Mouse (Mus musculus) G1E (cell line): Measurements from ENCODE around the gene Ttc21b. TPM values are rescaled to one million over a fixed set of nuclear protein-coding genes. Genes with fewer than 3 reads are reported as not detected.

Source experiments
- ATAC-seq: 2 replicates; pipeline ENCODE4 v1.8.0; 2016; ENCODE audit warnings: mild to moderate bottlenecking; ENCODE audit not compliant: insufficient number of reproducible peaks, poor library complexity, low FRiP score, severe bottlenecking; ENCODE audit errors: extremely low read depth
- DNase-seq: peaks from one replicate; pipeline ENCODE4 v3.0.0; 2012; ENCODE audit warnings: low spot score
- H3K27me3 ChIP-seq: 2 replicates; pipeline ENCODE4 v1.6.1; 2012; ENCODE audit warnings: mild to moderate bottlenecking, low read length, inconsistent platforms; ENCODE audit not compliant: insufficient read depth
- H3K36me3 ChIP-seq: replicated peaks from 2 replicates; pipeline ENCODE3; 2012; ENCODE audit warnings: mild to moderate bottlenecking, inconsistent platforms
- H3K4me1 ChIP-seq: 2 replicates; pipeline ENCODE4 v1.6.1; 2012; ENCODE audit warnings: low read depth, low read length, inconsistent platforms, mixed read lengths; ENCODE audit not compliant: insufficient read depth
- H3K4me3 ChIP-seq: 2 replicates; pipeline ENCODE4 v1.5.1; 2012; ENCODE audit warnings: low read depth, mild to moderate bottlenecking, inconsistent platforms, low read length, moderate library complexity, mixed read lengths
- H3K9me3 ChIP-seq: replicated peaks from 2 replicates; pipeline ENCODE4 v1.6.1; 2012; ENCODE audit warnings: inconsistent platforms
- CTCF ChIP-seq: IDR thresholded peaks from 2 replicates; pipeline ENCODE4 v1.5.1; 2012; ENCODE audit warnings: low read depth, low read length, inconsistent platforms, mixed read lengths
- GATA1 ChIP-seq: IDR thresholded peaks from 2 replicates; pipeline ENCODE4 v1.6.1; 2012; ENCODE audit warnings: borderline replicate concordance, low read length, inconsistent platforms, mixed read lengths
- GATA2 ChIP-seq: IDR thresholded peaks from 2 replicates; pipeline ENCODE4 v1.6.1; 2012; ENCODE audit warnings: low read depth, low read length, inconsistent platforms, borderline replicate concordance
- POLR2AphosphoS5 ChIP-seq: IDR thresholded peaks from 2 replicates; pipeline ENCODE4 v1.6.1; 2012; ENCODE audit warnings: low read depth, low read length, inconsistent platforms; ENCODE audit not compliant: insufficient replicate concordance
- TAL1 ChIP-seq: conservative IDR thresholded peaks from 2 replicates; pipeline ENCODE4 v1.6.1; 2012; ENCODE audit warnings: low read depth, low read length, inconsistent platforms, mixed read lengths
- polyA plus RNA-seq: library from polyadenylated mRNA; stranded (reverse); fragments of >175 nt; gene quantifications from 2 replicates; pipeline ENCODE4 v1.2.3, GENCODE M21; 2012
- total RNA-seq, 2 experiments: library from RNA; stranded (forward) in 1 of 2; stranded (reverse) in 1 of 2; fragments of 200-1000 nt in 1 of 2; fragments of >200 nt in 1 of 2; fragmentation: Nextera tagmentation in 1 of 2; gene quantifications; 2 replicates each; pipeline ENCODE4 v1.2.3; 2014 to 2017

The Ttc21b gene
- total and polyA plus RNA-seq, 3 experiments = 0.05 TPM; not detected in 2

DNA sequence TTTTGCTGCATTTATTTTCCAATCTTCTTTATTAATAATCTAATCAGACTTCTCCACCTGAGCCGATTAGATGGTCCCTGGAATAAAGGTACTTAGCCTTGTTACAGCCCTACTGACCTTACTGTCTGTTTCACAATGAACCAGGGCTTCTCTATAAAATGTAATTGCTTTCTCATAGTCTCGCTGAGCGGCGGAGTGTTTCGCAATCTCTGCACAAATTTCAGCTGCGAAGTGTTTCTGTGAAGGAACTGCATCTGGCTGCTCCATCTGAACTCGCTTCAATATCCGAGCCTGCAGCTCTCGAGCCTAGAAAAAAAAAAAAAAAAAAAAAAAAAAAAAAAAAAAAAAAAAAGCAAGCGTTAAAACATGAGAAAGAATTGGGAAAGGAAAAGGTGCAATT lies 46.5 kb downstream of the Ttc21b start:
- H3K4me3 ChIP-seq = no peak overlapping the region
- H3K9me3 ChIP-seq = peaks cover 20% of the 10 kb centered on the region
- no peaks in the 10 kb centered on the region for H3K36me3 ChIP-seq
- H3K4me1 ChIP-seq = no peaks in the 10 kb centered on the region
- DNase-seq (no peak), ATAC-seq (no peak)
- TF ChIP-seq CTCF (no peak), GATA2 (no peak), TAL1 (no peak), POLR2AphosphoS5 (no peak), GATA1 (no peak)
- H3K27me3 ChIP-seq = no peaks in the 10 kb centered on the region

- Histone ChIP-seq H3K4me1 (no peaks in the 10 kb centered on the region), H3K36me3 (no peaks in the 10 kb centered on the region), H3K27me3 (no peaks in the 10 kb centered on the region), H3K4me3 (no peak overlapping the region), H3K9me3 (peaks cover 21% of the 10 kb centered on the region)
- ATAC-seq (no peak), DNase-seq (no peak)
- TF ChIP-seq CTCF = no peak
- no peak for TF ChIP-seq GATA1
- no peak for TF ChIP-seq POLR2AphosphoS5
- TF ChIP-seq TAL1 = no peak
- TF ChIP-seq GATA2 = no peak
These were observed 47.1 kb downstream of the Ttc21b start for GRCm38 (mm10) chr2:66209353-66209752.

DNA sequence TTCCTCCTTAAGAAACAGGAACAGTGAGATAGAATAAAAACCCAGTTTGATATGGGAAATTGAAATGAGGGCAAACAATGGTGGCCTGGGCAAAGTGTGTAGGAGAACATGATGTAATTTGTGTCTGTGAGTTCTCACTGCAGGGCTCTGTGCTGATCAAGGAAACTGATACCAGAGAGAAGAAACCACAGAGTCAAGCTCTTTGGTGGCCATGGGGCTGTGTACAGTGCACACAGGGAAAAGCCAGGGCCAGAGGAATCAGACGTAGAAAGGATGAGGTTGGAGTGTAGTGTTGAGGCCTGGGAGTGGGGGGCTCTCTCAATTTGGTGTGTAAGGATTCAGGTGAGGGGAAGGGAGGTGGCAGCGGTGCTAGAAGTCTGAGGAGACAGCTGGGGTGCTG lies 49.6 kb downstream of the Ttc21b start:
- no peak for TF ChIP-seq TAL1
- TF ChIP-seq CTCF = no peak
- TF ChIP-seq POLR2AphosphoS5 = no peak
- no peak for TF ChIP-seq GATA1
- TF ChIP-seq GATA2 = no peak
- ATAC-seq (no peak), DNase-seq (no peak)
- H3K27me3 ChIP-seq = no peaks in the 10 kb centered on the region
- no peak overlapping the region for H3K4me3 ChIP-seq
- peaks cover 23% of the 10 kb centered on the region for H3K9me3 ChIP-seq
- no peaks in the 10 kb centered on the region for H3K36me3 ChIP-seq
- H3K4me1 ChIP-seq = no peaks in the 10 kb centered on the region

- Histone ChIP-seq H3K4me3 (no peak overlapping the region), H3K9me3 (peaks cover 19% of the 10 kb centered on the region), H3K36me3 (no peaks in the 10 kb centered on the region), H3K4me1 (no peaks in the 10 kb centered on the region), H3K27me3 (no peaks in the 10 kb centered on the region)
- ATAC-seq (no peak), DNase-seq (no peak)
- no peak for TF ChIP-seq POLR2AphosphoS5
- no peak for TF ChIP-seq TAL1
- TF ChIP-seq CTCF = no peak
- no peak for TF ChIP-seq GATA2
- TF ChIP-seq GATA1 = no peak
These were observed 52.2 kb downstream of the Ttc21b start for GRCm38 (mm10) chr2:66204218-66204617.

GRCm38 (mm10) chr2:66200195-66200594 lies 56.2 kb downstream of the Ttc21b start:
- DNase-seq (no peak), ATAC-seq (no peak)
- H3K4me1 ChIP-seq = no peaks in the 10 kb centered on the region
- H3K4me3 ChIP-seq = no peak overlapping the region
- H3K27me3 ChIP-seq = no peaks in the 10 kb centered on the region
- no peaks in the 10 kb centered on the region for H3K36me3 ChIP-seq
- TF ChIP-seq CTCF (no peak), GATA2 (no peak), GATA1 (no peak)
- peaks cover 26% of the 10 kb centered on the region for H3K9me3 ChIP-seq

GRCm38 (mm10) chr2:66191691-66192100 lies 64.7 kb downstream of the Ttc21b start:
- H3K36me3 ChIP-seq = no peaks in the 10 kb centered on the region
- peaks cover 28% of the 10 kb centered on the region for H3K9me3 ChIP-seq
- ATAC-seq (no peak), DNase-seq (no peak)
- TF ChIP-seq POLR2AphosphoS5 (no peak), TAL1 (no peak), GATA1 (no peak), CTCF (no peak), GATA2 (no peak)
- H3K27me3 ChIP-seq = no peaks in the 10 kb centered on the region
- H3K4me3 ChIP-seq = no peak overlapping the region
- no peaks in the 10 kb centered on the region for H3K4me1 ChIP-seq
